Mouse (Mus musculus): Measurements from ENCODE around the gene Hes6. TPM values are rescaled to one million over a fixed set of nuclear protein-coding genes. Genes with fewer than 3 reads are reported as not detected.
A peak's percentile ranks its signal among the peaks of the same experiment; 100 is the strongest.

Gene Hes6
- polyA plus RNA-seq, 1 experiment, result 87.2 TPM

DNA sequence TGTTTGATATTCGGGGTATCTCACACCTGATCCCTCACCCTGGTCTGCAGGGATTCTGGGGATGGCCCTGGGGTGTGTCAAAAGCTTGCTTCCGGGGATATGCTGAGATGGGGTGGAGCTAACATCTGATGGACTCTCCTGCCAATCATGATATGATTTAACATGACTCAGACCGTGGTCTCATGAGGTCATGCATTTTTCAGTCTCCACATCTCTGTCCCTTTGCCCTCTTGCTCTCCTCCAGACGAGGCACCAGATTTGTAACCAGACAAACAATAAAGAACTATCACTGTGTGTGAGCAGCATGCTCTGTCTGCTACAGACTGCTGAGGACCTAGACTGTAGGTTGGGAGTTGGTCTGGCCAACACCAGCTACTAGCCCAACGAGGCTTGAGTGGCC is 51.7 kb downstream of the Hes6 start:
- Histone ChIP-seq H3K36me3 (ENCODE audit: control insufficient read depth, insufficient read depth) (no peaks in the 10 kb centered on the region), H3K4me3 (ENCODE audit: insufficient read depth, poor library complexity, severe bottlenecking) (no peak overlapping the region), H3K27me3 (ENCODE audit: control insufficient read depth, insufficient read depth, insufficient read length) (no peaks in the 10 kb centered on the region), H3K79me3 (ENCODE audit: low read depth) (no peaks in the 10 kb centered on the region), H3ac (ENCODE audit: control insufficient read depth, insufficient read length, low read depth) (no peak overlapping the region), H3K79me2 (ENCODE audit: control insufficient read depth, insufficient read depth) (peaks cover 3% of the 10 kb centered on the region)
- TF ChIP-seq MYOG (IDR thresholded peaks at IDR 0.05; ENCODE audit: control insufficient read depth, extremely low read depth, insufficient read length) (no peak), USF1 (IDR thresholded peaks at IDR 0.05; ENCODE audit: low read depth) (no peak), FOSL1 (IDR thresholded peaks at IDR 0.05; ENCODE audit: insufficient read depth, low read length, poor library complexity, severe bottlenecking) (no peak), MAX (IDR thresholded peaks at IDR 0.05) (peak; percentile 32)

Other genes with a start within 250 kb of the Hes6 start
- 2.1 TPM for gene Ramp1, start 234.2 kb downstream of the Hes6 start, polyA plus RNA-seq (2012; fragmentation: generic; extraction: Trizol)
- 71.0 TPM for gene Ube2f, start 163.7 kb downstream of the Hes6 start, polyA plus RNA-seq (2012; fragmentation: generic; extraction: Trizol)
- gene Scly, start 115.7 kb downstream of the Hes6 start, polyA plus RNA-seq (2012; fragmentation: generic; extraction: Trizol), result 10.2 TPM
- gene Espnl, start 92.0 kb downstream of the Hes6 start, polyA plus RNA-seq (2012; fragmentation: generic; extraction: Trizol), result 0.15 TPM
- 31.3 TPM for gene Klhl30, start 63.0 kb downstream of the Hes6 start, polyA plus RNA-seq (2012; fragmentation: generic; extraction: Trizol)
- gene Erfe, start 47.6 kb downstream of the Hes6 start, polyA plus RNA-seq (2012; fragmentation: generic; extraction: Trizol), result 7.3 TPM
- 77.6 TPM for gene Ilkap, start 15.2 kb downstream of the Hes6 start, polyA plus RNA-seq (2012; fragmentation: generic; extraction: Trizol)
- gene Per2, start 45.3 kb upstream of the Hes6 start, polyA plus RNA-seq (2012; fragmentation: generic; extraction: Trizol), result 0.96 TPM
- gene Traf3ip1, start 80.6 kb upstream of the Hes6 start, polyA plus RNA-seq (2012; fragmentation: generic; extraction: Trizol), result 6.0 TPM
- gene Asb1, start 126.5 kb upstream of the Hes6 start, polyA plus RNA-seq (2012; fragmentation: generic; extraction: Trizol), result 12.2 TPM